Mouse (Mus musculus) midbrain, embryonic 11.5 days (tissue): Measurements from ENCODE around the gene 9130230L23Rik. TPM values are rescaled to one million over a fixed set of nuclear protein-coding genes. Genes with fewer than 3 reads are reported as not detected.

Experiments used
- ATAC-seq: fragments of 200-750 bp; cut with Nextera tagmentation; 2 replicates; pipeline ENCODE4 v1.8.0; 2017; ENCODE audit warnings: moderate TSS enrichment, moderate library complexity; ENCODE audit not compliant: low FRiP score
- DNase-seq: peaks from one replicate; pipeline ENCODE4 v3.0.0; 2015; ENCODE audit warnings: low spot score; ENCODE audit errors: missing footprints
- H3K27ac ChIP-seq: fragments of 300-500 bp; sonication (generic); 2 replicates; pipeline ENCODE4 v1.5.1; 2014; ENCODE audit warnings: low read depth, low read length
- H3K27me3 ChIP-seq: fragments of 300-500 bp; sonication (generic); 2 replicates; pipeline ENCODE4 v1.6.1; 2014; ENCODE audit warnings: mild to moderate bottlenecking, low read length, moderate library complexity, mixed read lengths; ENCODE audit not compliant: control insufficient read depth, insufficient read depth
- H3K36me3 ChIP-seq: fragments of 300-500 bp; sonication (generic); 2 replicates; pipeline ENCODE4 v1.6.1; 2014; ENCODE audit warnings: mild to moderate bottlenecking, low read length, moderate library complexity, mixed read lengths; ENCODE audit not compliant: control insufficient read depth, insufficient read depth
- H3K4me1 ChIP-seq: fragments of 300-500 bp; sonication (generic); 2 replicates; pipeline ENCODE4 v1.6.1; 2014; ENCODE audit warnings: low read length; ENCODE audit not compliant: control insufficient read depth, insufficient read depth
- H3K4me2 ChIP-seq: fragments of 300-500 bp; sonication (generic); 2 replicates; pipeline ENCODE4 v1.6.1; 2014; ENCODE audit warnings: mild to moderate bottlenecking, moderate library complexity
- H3K4me3 ChIP-seq: fragments of 300-500 bp; sonication (generic); 2 replicates; pipeline ENCODE4 v1.5.1; 2014; ENCODE audit warnings: low read depth, low read length
- H3K9ac ChIP-seq: fragments of 300-500 bp; sonication (generic); 2 replicates; pipeline ENCODE4 v1.6.1; 2014; ENCODE audit warnings: low read length
- H3K9me3 ChIP-seq: fragments of 300-500 bp; sonication (generic); 2 replicates; pipeline ENCODE4 v1.6.1; 2016; ENCODE audit warnings: low read length; ENCODE audit not compliant: control insufficient read depth
- WGBS: fragments of 180-500 bp; shearing (Covaris S2); extraction: QIAGEN DNeasy Blood & Tissue Kit; methylation state at CpG from one replicate; pipeline ENCODE4 v1.1.7; 2014; 5-methylcytosine and 5-hydroxymethylcytosine counted together
- polyA plus RNA-seq: library from polyadenylated mRNA; unstranded; fragments of >200 nt; fragmentation: Nextera tagmentation; extraction: Ambion mirVana; gene quantifications from 2 replicates; pipeline ENCODE4 v1.2.1, GENCODE M21; 2014

Gene 9130230L23Rik
- polyA plus RNA-seq, 1 experiment from 2014 or later, result not detected

DNA sequence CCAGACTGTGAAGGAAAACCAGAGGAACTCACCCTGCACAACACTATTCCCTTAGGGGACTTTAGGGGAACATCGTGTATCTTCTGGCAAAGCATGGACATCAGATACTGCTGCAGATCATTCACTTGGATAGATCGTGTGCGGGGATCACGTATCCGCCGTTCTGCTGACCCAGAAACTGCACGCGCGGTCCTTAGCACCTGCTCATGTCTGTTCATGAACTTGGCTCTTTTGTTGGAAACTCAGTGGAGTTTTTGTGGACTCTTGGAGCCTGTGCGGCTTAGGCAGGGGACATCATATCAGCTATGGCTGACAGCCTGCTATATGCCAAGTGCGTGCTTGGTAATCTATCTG, 43.5 kb downstream of the 9130230L23Rik start:
- H3K27ac ChIP-seq, result no peak overlapping the region
- no peaks in the 10 kb centered on the region; the same call in 1 of the 2 replicates for H3K4me1 ChIP-seq
- no peaks in the 10 kb centered on the region for H3K36me3 ChIP-seq
- ATAC-seq (no peak), DNase-seq (no peak)
- H3K4me2 ChIP-seq, result no peak overlapping the region
- no peak overlapping the region for H3K4me3 ChIP-seq
- H3K9me3 ChIP-seq, result no peaks in the 10 kb centered on the region
- no peak overlapping the region for H3K9ac ChIP-seq
- 96% methylated on average over 11 of the region's 11 CpGs for WGBS
- H3K27me3 ChIP-seq, result no peaks in the 10 kb centered on the region

DNA sequence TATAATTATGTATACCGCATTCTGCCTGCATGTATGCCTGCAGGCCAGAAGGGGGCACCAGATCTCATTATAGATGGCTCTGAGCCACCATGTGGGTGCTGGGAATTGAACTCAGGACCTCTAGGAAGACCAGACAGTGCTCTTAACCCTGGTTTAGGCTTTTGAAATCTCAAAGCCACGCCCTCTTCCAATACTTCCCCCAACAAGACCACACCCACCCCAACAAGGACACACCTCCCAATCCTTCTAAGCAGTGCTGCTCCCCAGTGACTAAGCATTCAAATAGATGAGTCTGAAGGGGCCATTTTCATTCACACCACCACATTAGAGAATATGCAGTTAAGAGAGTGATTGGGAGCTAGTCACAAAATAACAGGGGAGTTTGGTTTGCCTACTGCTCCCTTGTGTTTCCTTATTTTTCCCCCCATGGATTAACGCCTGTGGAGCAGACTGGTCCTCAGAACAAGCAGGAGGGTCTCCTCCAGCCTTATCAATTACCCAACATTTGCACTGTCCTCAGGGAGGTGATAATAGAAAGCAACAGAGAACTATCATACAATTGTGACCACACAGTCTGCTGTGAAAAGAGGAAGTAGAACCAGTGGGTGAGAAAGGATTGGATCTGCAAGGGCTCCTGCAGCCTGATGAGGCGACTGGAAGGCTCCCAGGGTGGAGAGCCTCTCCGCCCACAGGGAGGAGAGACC, 44.0 kb downstream of the 9130230L23Rik start:
- ATAC-seq (no peak), DNase-seq (no peak)
- H3K27ac ChIP-seq, result no peak overlapping the region
- H3K9ac ChIP-seq, result no peak overlapping the region
- H3K9me3 ChIP-seq, result no peaks in the 10 kb centered on the region
- no peaks in the 10 kb centered on the region for H3K36me3 ChIP-seq
- no peak overlapping the region for H3K4me3 ChIP-seq
- 81% methylated on average over 5 of the region's 5 CpGs for WGBS
- H3K4me1 ChIP-seq, result peaks cover 3% of the 10 kb centered on the region
- no peaks in the 10 kb centered on the region for H3K27me3 ChIP-seq
- no peak overlapping the region for H3K4me2 ChIP-seq

- ATAC-seq, result no peak
- Histone ChIP-seq H3K9ac (no peak overlapping the region), H3K27ac (no peak overlapping the region), H3K4me1 (peaks cover 3% of the 10 kb centered on the region), H3K4me3 (no peak overlapping the region), H3K4me2 (no peak overlapping the region), H3K27me3 (no peaks in the 10 kb centered on the region), H3K9me3 (no peaks in the 10 kb centered on the region), H3K36me3 (no peaks in the 10 kb centered on the region)
- WGBS, result 10% methylated on average over 4 of the region's 4 CpGs
- no peak for DNase-seq
Measured at GRCm38 (mm10) chr5:65958597-65958996, 45.5 kb downstream of the 9130230L23Rik start.

- DNase-seq, result no peak
- no peak overlapping the region for H3K27ac ChIP-seq
- no peaks in the 10 kb centered on the region for H3K9me3 ChIP-seq
- peaks cover 3% of the 10 kb centered on the region for H3K4me1 ChIP-seq
- ATAC-seq, result no peak
- H3K27me3 ChIP-seq, result no peaks in the 10 kb centered on the region
- H3K9ac ChIP-seq, result peak overlapping the region; percentile 36; the same call in 1 of the 2 replicates
- 79% methylated on average over 9 of the region's 9 CpGs for WGBS
- no peaks in the 10 kb centered on the region for H3K36me3 ChIP-seq
- H3K4me2 ChIP-seq, result peak overlapping the region; percentile 38
- 0 out of 2 replicates have a peak overlapping the region, but pooled peaks have one; percentile 21 for H3K4me3 ChIP-seq
Measured at GRCm38 (mm10) chr5:65956144-65957008, 47.7 kb downstream of the 9130230L23Rik start.

- ATAC-seq, result peak; percentile 43
- Histone ChIP-seq H3K4me3 (0 out of 2 replicates have a peak overlapping the region, but pooled peaks have one; percentile 21), H3K4me2 (peak overlapping the region; percentile 38), H3K27me3 (no peaks in the 10 kb centered on the region), H3K36me3 (no peaks in the 10 kb centered on the region), H3K4me1 (peaks cover 7% of the 10 kb centered on the region), H3K27ac (no peak overlapping the region), H3K9me3 (no peaks in the 10 kb centered on the region), H3K9ac (peak overlapping the region; percentile 36; the same call in 1 of the 2 replicates)
- WGBS, result 44% methylated on average over 23 of the region's 23 CpGs
- DNase-seq, result peak; percentile 97
Measured at GRCm38 (mm10) chr5:65955343-65956143, 48.5 kb downstream of the 9130230L23Rik start.

DNA sequence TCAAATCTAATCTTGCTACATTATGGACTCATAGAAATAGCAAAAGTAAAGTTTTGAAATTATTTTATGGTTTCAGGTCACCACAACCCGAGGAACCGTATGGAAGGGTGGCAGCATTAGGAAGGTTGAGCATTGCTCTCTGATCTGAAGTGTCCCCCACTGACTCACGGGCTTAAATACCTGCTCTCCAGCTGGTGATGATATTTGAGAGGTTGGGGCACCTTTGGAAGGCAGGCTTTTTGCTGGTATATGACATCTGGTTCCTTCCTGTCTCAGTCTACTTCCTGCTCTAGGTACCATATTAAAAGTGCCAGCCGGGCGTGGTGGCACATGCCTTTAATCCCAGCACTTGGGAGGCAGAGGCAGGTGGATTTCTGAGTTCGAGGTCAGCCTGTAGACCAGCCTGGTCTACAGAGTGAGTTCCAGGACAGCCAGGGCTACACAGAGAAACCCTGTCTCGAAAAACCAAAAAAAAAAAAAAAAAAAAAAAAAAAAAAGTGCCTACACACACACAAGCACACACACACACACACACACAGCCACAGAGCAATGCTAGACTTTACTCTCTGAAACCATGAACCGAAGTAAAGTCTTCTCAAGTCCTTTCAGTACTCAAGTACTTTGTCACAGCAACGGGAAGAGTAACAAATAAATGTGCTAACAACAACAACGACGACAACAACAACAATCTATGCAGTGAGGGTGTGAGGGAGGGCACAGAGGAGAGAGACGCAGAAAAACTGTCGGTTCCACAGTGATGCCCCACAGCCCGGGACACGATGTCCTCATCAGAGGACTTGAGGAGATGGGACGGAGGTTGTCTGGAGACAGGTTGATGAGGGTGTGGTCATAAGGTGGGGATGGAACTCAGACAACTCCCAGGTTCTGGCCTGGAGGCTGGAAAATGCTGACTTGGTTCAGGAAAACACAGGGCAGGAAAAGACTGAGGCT, 49.7 kb downstream of the 9130230L23Rik start:
- no peak for DNase-seq
- H3K4me3 ChIP-seq, result no peak overlapping the region
- peaks cover 10% of the 10 kb centered on the region for H3K4me1 ChIP-seq
- no peaks in the 10 kb centered on the region for H3K9me3 ChIP-seq
- ATAC-seq, result no peak
- no peaks in the 10 kb centered on the region for H3K27me3 ChIP-seq
- no peaks in the 10 kb centered on the region for H3K36me3 ChIP-seq
- H3K9ac ChIP-seq, result no peak overlapping the region
- no peak overlapping the region for H3K4me2 ChIP-seq
- no peak overlapping the region for H3K27ac ChIP-seq
- 91% methylated on average over 16 of the region's 16 CpGs for WGBS

DNA sequence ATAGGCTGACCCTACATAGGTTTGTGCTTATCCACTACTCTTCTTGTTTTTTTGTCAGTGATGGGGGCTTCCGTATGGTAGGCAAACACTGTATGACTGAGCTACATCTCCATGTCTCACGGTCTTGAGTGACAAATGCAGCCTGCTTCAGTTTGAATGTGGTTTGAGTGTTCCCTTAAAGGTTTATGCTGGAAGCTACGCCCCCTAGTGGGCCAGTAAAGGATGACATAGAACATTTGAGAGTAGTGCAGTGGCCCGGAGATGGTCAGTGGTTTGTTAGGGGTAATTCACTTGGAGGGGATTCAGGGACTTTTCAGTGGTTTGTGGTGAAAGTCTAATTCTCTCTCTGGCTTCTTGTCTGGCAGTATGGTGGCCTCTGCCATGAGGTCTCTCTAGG, 52.6 kb downstream of the 9130230L23Rik start:
- Histone ChIP-seq H3K27me3 (no peaks in the 10 kb centered on the region), H3K9ac (0 out of 2 replicates have a peak overlapping the region, but pooled peaks have one; percentile 22), H3K36me3 (no peaks in the 10 kb centered on the region), H3K4me3 (no peak overlapping the region), H3K4me1 (peaks cover 10% of the 10 kb centered on the region), H3K4me2 (no peak overlapping the region), H3K9me3 (no peaks in the 10 kb centered on the region), H3K27ac (peak overlapping the region; percentile 97)
- 72% methylated on average over 4 of the region's 4 CpGs for WGBS
- ATAC-seq (0 out of 2 replicates have a peak, but pooled peaks have one; percentile 3), DNase-seq (peak; percentile 85)
